ENCODE assay signal across 24 mouse cellular contexts in the genomic region with DNA sequence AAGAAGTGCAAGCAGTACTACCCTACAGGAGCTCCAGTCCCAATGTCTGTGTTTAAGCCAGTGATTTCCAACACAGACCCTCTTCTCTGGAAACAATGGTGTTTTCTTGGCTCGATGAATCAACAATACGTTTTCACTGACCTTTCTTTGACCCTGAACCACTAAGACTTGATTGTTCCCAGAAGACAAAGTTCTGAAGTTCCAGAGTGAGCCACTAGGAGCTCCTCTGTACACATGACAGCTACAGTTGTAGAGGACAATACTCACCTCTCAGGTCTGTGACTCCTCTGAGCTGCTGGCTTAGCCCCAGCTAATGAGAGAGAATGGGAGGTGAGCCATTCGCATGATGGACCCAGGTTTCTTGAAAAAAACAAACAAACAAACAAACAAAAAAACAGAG. TPM values are rescaled to one million over a fixed set of nuclear protein-coding genes. Genes with fewer than 3 reads are reported as not detected.
A peak's percentile ranks its signal among the peaks of the same experiment; 100 is the strongest.
DNase-seq lines count a peak whose midpoint lies in the region; ATAC-seq and TF ChIP-seq lines count a peak whose summit lies in the region.
"Had no signal": no experiment of that assay in that cellular context is flagged by ENCODE, and none has a peak within 500 bp of the region (broad histone marks: within the 10 kb centered on the region; RNA-seq: fewer than 3 reads in every experiment).

No protein-coding gene starts in this region.

- H3K9me3 ChIP-seq in forebrain, embryonic 11.5 days (ENCODE audit: control insufficient read depth, low read length): no peaks in the 10 kb centered on the region
- no peaks in the 10 kb centered on the region for H3K9me3 ChIP-seq in forebrain, embryonic 13.5 days (replicated peaks)
- H3K9me3 ChIP-seq in midbrain, embryonic 11.5 days (ENCODE audit: control insufficient read depth, low read length): no peaks in the 10 kb centered on the region
- no peaks in the 10 kb centered on the region for H3K9me3 ChIP-seq in midbrain, embryonic 13.5 days
- no peaks in the 10 kb centered on the region for H3K9me3 ChIP-seq in stomach, postnatal 0 days (ENCODE audit: control insufficient read depth, low read length)
- H3K9me3 ChIP-seq in hindbrain, embryonic 10.5 days: no peaks in the 10 kb centered on the region
- H3K9me3 ChIP-seq: embryonic facial prominence, embryonic 15.5 days; forebrain, embryonic 10.5 days; heart, embryonic 12.5 days; lung, embryonic 15.5 days; neural tube, embryonic 12.5 days had no signal

- H3K4me2 ChIP-seq in forebrain, embryonic 11.5 days (ENCODE audit: low read depth, low read length, severe bottlenecking): no peak overlapping the region
- no peak overlapping the region for H3K4me2 ChIP-seq in forebrain, embryonic 13.5 days
- no peak overlapping the region for H3K4me2 ChIP-seq in midbrain, embryonic 11.5 days
- H3K4me2 ChIP-seq in midbrain, embryonic 13.5 days (replicated peaks): no peak overlapping the region
- no peak overlapping the region for H3K4me2 ChIP-seq in stomach, postnatal 0 days (replicated peaks; ENCODE audit: low read depth)
- H3K4me2 ChIP-seq: embryonic facial prominence, embryonic 15.5 days; heart, embryonic 12.5 days; liver, embryonic 11.5 days; lung, embryonic 15.5 days; neural tube, embryonic 12.5 days had no signal

- no peak for TF ChIP-seq EP300 in stomach, postnatal 0 days (optimal IDR thresholded peaks at IDR 0.05)

- no peak for DNase-seq in forebrain, embryonic 11.5 days (ENCODE audit: low spot score)
- DNase-seq in midbrain, embryonic 11.5 days (ENCODE audit: low spot score, missing footprints): no peak
- peak; percentile 55 for DNase-seq in embryo, embryonic 11 days
- no peak for DNase-seq in stomach, postnatal 0 days (ENCODE audit: low spot score)
- DNase-seq in urinary bladder, postnatal 25 days (ENCODE audit: low spot score): no peak
- no peak for DNase-seq in hindbrain, embryonic 10.5 days (ENCODE audit: low spot score)
- DNase-seq: cerebellum, adult 11 months; cerebellum, postnatal 14 days; kidney, adult 11 months; kidney, postnatal 14 days; layer of hippocampus, postnatal 36 days had no signal

- TF ChIP-seq CTCF in stomach, postnatal 0 days (IDR thresholded peaks at IDR 0.05; ENCODE audit: low read depth): 0 out of 2 replicates have a peak, but pooled peaks have one; percentile 4

- 30% methylated on average over 3 of the region's 3 CpGs for whole genome bisulfite sequencing in forebrain, embryonic 11.5 days
- WGBS in forebrain, embryonic 13.5 days: 27% methylated on average over 3 of the region's 3 CpGs
- 28% methylated on average over 3 of the region's 3 CpGs for WGBS in midbrain, embryonic 11.5 days
- 29% methylated on average over 3 of the region's 3 CpGs for WGBS in midbrain, embryonic 13.5 days
- WGBS in stomach, postnatal 0 days: 22% methylated on average over 3 of the region's 3 CpGs
- WGBS in hindbrain, embryonic 10.5 days: 28% methylated on average over 3 of the region's 3 CpGs

- H3K9ac ChIP-seq in forebrain, embryonic 11.5 days (ENCODE audit: low read length): no peak overlapping the region
- no peak overlapping the region for H3K9ac ChIP-seq in forebrain, embryonic 13.5 days
- no peak overlapping the region for H3K9ac ChIP-seq in midbrain, embryonic 11.5 days (ENCODE audit: low read length)
- no peak overlapping the region for H3K9ac ChIP-seq in midbrain, embryonic 13.5 days (replicated peaks)
- no peak overlapping the region for H3K9ac ChIP-seq in stomach, postnatal 0 days (ENCODE audit: low read length)
- H3K9ac ChIP-seq: embryonic facial prominence, embryonic 15.5 days; heart, embryonic 12.5 days; lung, embryonic 15.5 days; neural tube, embryonic 12.5 days had no signal

- H3K4me3 ChIP-seq in forebrain, embryonic 11.5 days (ENCODE audit: low read depth, low read length): no peak overlapping the region
- no peak overlapping the region for H3K4me3 ChIP-seq in forebrain, embryonic 13.5 days
- H3K4me3 ChIP-seq in midbrain, embryonic 11.5 days (ENCODE audit: low read depth, low read length): no peak overlapping the region
- H3K4me3 ChIP-seq in midbrain, embryonic 13.5 days (replicated peaks): no peak overlapping the region
- H3K4me3 ChIP-seq in stomach, postnatal 0 days (ENCODE audit: low read depth, low read length): no peak overlapping the region
- no peak overlapping the region for H3K4me3 ChIP-seq in hindbrain, embryonic 10.5 days
- H3K4me3 ChIP-seq: embryonic facial prominence, embryonic 15.5 days; forebrain, embryonic 10.5 days; heart, embryonic 12.5 days; lung, embryonic 15.5 days; neural tube, embryonic 12.5 days had no signal

- H3K36me3 ChIP-seq in forebrain, embryonic 11.5 days (ENCODE audit: control insufficient read depth, insufficient read depth, low read length): no peaks in the 10 kb centered on the region
- H3K36me3 ChIP-seq in forebrain, embryonic 13.5 days (ENCODE audit: poor library complexity, severe bottlenecking): no peaks in the 10 kb centered on the region
- no peaks in the 10 kb centered on the region for H3K36me3 ChIP-seq in midbrain, embryonic 11.5 days (ENCODE audit: control insufficient read depth, insufficient read depth, low read length)
- no peaks in the 10 kb centered on the region for H3K36me3 ChIP-seq in midbrain, embryonic 13.5 days
- no peaks in the 10 kb centered on the region for H3K36me3 ChIP-seq in stomach, postnatal 0 days (ENCODE audit: control insufficient read depth, insufficient read depth, low read length)
- no peaks in the 10 kb centered on the region for H3K36me3 ChIP-seq in hindbrain, embryonic 10.5 days
- H3K36me3 ChIP-seq: embryonic facial prominence, embryonic 15.5 days; forebrain, embryonic 10.5 days; heart, embryonic 12.5 days; lung, embryonic 15.5 days; neural tube, embryonic 12.5 days had no signal

- 0 out of 2 replicates have a peak, but pooled peaks have one; percentile 33 for ATAC-seq in forebrain, embryonic 11.5 days (replicated peaks; ENCODE audit: low FRiP score)
- no peak for ATAC-seq in forebrain, embryonic 13.5 days
- peak; percentile 61; the same call in 1 of the 2 replicates for ATAC-seq in midbrain, embryonic 11.5 days (ENCODE audit: low FRiP score)
- ATAC-seq in midbrain, embryonic 13.5 days: no peak
- ATAC-seq in stomach, postnatal 0 days (ENCODE audit: low FRiP score, low TSS enrichment): no peak
- ATAC-seq: hindbrain, postnatal 0 days; Patski had no signal

- H3K4me1 ChIP-seq in forebrain, embryonic 11.5 days (replicated peaks; ENCODE audit: control insufficient read depth, insufficient read depth, low read length): no peaks in the 10 kb centered on the region
- H3K4me1 ChIP-seq in forebrain, embryonic 13.5 days: no peaks in the 10 kb centered on the region
- no peaks in the 10 kb centered on the region for H3K4me1 ChIP-seq in midbrain, embryonic 11.5 days (ENCODE audit: control insufficient read depth, insufficient read depth, low read length)
- H3K4me1 ChIP-seq in midbrain, embryonic 13.5 days (replicated peaks): no peaks in the 10 kb centered on the region
- no peaks in the 10 kb centered on the region for H3K4me1 ChIP-seq in stomach, postnatal 0 days (replicated peaks; ENCODE audit: control insufficient read depth, insufficient read depth)
- H3K4me1 ChIP-seq in hindbrain, embryonic 10.5 days (replicated peaks): peaks cover 5% of the 10 kb centered on the region
- H3K4me1 ChIP-seq: embryonic facial prominence, embryonic 15.5 days; heart, embryonic 12.5 days; lung, embryonic 15.5 days; neural tube, embryonic 12.5 days had no signal

- no peak overlapping the region for H3K27ac ChIP-seq in forebrain, embryonic 11.5 days (ENCODE audit: low read depth, low read length)
- no peak overlapping the region for H3K27ac ChIP-seq in forebrain, embryonic 13.5 days
- no peak overlapping the region for H3K27ac ChIP-seq in midbrain, embryonic 11.5 days (ENCODE audit: low read depth, low read length)
- H3K27ac ChIP-seq in midbrain, embryonic 13.5 days: no peak overlapping the region
- H3K27ac ChIP-seq in stomach, postnatal 0 days (replicated peaks): no peak overlapping the region
- no peak overlapping the region for H3K27ac ChIP-seq in hindbrain, embryonic 10.5 days
- H3K27ac ChIP-seq: embryonic facial prominence, embryonic 15.5 days; forebrain, embryonic 10.5 days; hindbrain, postnatal 0 days; lung, embryonic 15.5 days; neural tube, embryonic 12.5 days had no signal

- H3K27me3 ChIP-seq in forebrain, embryonic 11.5 days (ENCODE audit: control insufficient read depth, insufficient read depth, low read length): no peaks in the 10 kb centered on the region
- no peaks in the 10 kb centered on the region for H3K27me3 ChIP-seq in forebrain, embryonic 13.5 days
- no peaks in the 10 kb centered on the region for H3K27me3 ChIP-seq in midbrain, embryonic 11.5 days (ENCODE audit: control insufficient read depth, insufficient read depth, low read length)
- H3K27me3 ChIP-seq in midbrain, embryonic 13.5 days: no peaks in the 10 kb centered on the region
- H3K27me3 ChIP-seq in stomach, postnatal 0 days (ENCODE audit: control insufficient read depth, insufficient read depth, low read length): no peaks in the 10 kb centered on the region
- no peaks in the 10 kb centered on the region for H3K27me3 ChIP-seq in hindbrain, embryonic 10.5 days (ENCODE audit: insufficient read depth, poor library complexity, severe bottlenecking)
- H3K27me3 ChIP-seq: embryonic facial prominence, embryonic 15.5 days; heart, embryonic 12.5 days; lung, embryonic 15.5 days; neural tube, embryonic 12.5 days; Patski had no signal

RNA-seq across cellular contexts. Expression of a gene that starts 9.6 kb away (rescaled TPM):
- not detected in 2 replicates for polyA plus RNA-seq in forebrain, embryonic 11.5 days (2014; fragmentation: Nextera tagmentation; extraction: Ambion mirVana)
- polyA plus RNA-seq in forebrain, embryonic 13.5 days (2015; fragmentation: Nextera tagmentation; extraction: Ambion mirVana): not detected in 2 replicates
- polyA plus RNA-seq in midbrain, embryonic 11.5 days (2014; fragmentation: Nextera tagmentation; extraction: Ambion mirVana): not detected in 2 replicates
- polyA plus RNA-seq in midbrain, embryonic 13.5 days (2015; fragmentation: Nextera tagmentation; extraction: Ambion mirVana): not detected in 2 replicates
- not detected in 2 replicates for polyA plus RNA-seq in stomach, postnatal 0 days (2015; fragmentation: Nextera tagmentation; extraction: Ambion mirVana)
- not detected in 2 replicates for polyA plus RNA-seq in hindbrain, embryonic 10.5 days (2016; fragmentation: Nextera tagmentation; extraction: Ambion mirVana)
- polyA plus RNA-seq: brain, embryonic 14.5 days; forebrain, embryonic 10.5 days; heart, embryonic 12.5 days; hindbrain, postnatal 0 days; liver, embryonic 11.5 days; lung, embryonic 15.5 days; midbrain, postnatal 0 days; neural tube, embryonic 12.5 days; Patski; urinary bladder, adult 2 months had no signal

RNA-seq across cellular contexts. Expression of a gene that starts 47.3 kb away (rescaled TPM):
- polyA plus RNA-seq in forebrain, embryonic 11.5 days (2014; fragmentation: Nextera tagmentation; extraction: Ambion mirVana): not detected in 2 replicates
- polyA plus RNA-seq in forebrain, embryonic 13.5 days (2015; fragmentation: Nextera tagmentation; extraction: Ambion mirVana): not detected in 2 replicates
- not detected in 2 replicates for polyA plus RNA-seq in midbrain, embryonic 11.5 days (2014; fragmentation: Nextera tagmentation; extraction: Ambion mirVana)
- polyA plus RNA-seq in midbrain, embryonic 13.5 days (2015; fragmentation: Nextera tagmentation; extraction: Ambion mirVana): not detected in 2 replicates
- polyA plus RNA-seq in stomach, postnatal 0 days (2015; fragmentation: Nextera tagmentation; extraction: Ambion mirVana): not detected in 2 replicates
- polyA plus RNA-seq in hindbrain, embryonic 10.5 days (2016; fragmentation: Nextera tagmentation; extraction: Ambion mirVana): not detected in 2 replicates
- polyA plus RNA-seq: brain, embryonic 14.5 days; forebrain, embryonic 10.5 days; heart, embryonic 12.5 days; hindbrain, postnatal 0 days; liver, embryonic 11.5 days; lung, embryonic 15.5 days; midbrain, postnatal 0 days; neural tube, embryonic 12.5 days; Patski; urinary bladder, adult 2 months had no signal

Comparison
In these comparisons a context has a peak if more than half of its experiments do, and no peak if none do; other contexts are left out.
1. ATAC-seq: peak in forebrain, embryonic 11.5 days (single experiment) and midbrain, embryonic 11.5 days (single experiment); none in forebrain, embryonic 13.5 days (single experiment), midbrain, embryonic 13.5 days (single experiment) and stomach, postnatal 0 days (single experiment).